Mouse (Mus musculus) spleen, adult 2 months (tissue): Measurements from ENCODE around the gene Fcho1.

ENCODE experiments used
- CTCF ChIP-seq: fragments of 200-500 bp; IDR thresholded peaks from 2 replicates; pipeline ENCODE4 v1.5.1; 2011; ENCODE audit warnings: mild to moderate bottlenecking, inconsistent platforms; ENCODE audit not compliant: insufficient read depth, insufficient read length, insufficient replicate concordance; ENCODE audit errors: extremely low read depth
- POLR2A ChIP-seq: fragments of 200-500 bp; IDR thresholded peaks from 2 replicates; pipeline ENCODE4 v1.6.1; 2011; ENCODE audit warnings: low read depth, low read length, inconsistent platforms

DNA sequence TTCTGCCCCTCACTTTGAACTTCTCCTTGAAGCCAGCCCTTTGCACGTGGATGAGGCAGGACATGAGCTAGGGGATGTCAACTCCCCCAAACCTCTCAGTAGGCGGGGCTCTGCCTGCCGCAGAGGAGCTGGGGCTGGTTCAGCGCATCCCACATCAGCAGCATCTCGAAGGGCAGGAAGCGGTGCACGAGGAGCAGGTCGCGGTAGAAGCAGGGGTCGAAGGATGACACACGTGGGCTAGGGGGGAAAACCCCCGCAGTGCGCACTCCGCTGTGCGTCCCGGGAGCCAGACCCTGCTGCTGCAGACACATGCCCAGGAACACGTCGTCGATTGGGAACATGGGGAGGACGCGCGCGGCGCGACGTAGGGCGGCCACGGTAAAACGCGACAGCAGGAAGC lies 33.0 kb downstream of the Fcho1 start:
- no peak for TF ChIP-seq CTCF
- TF ChIP-seq POLR2A = no peak
